Mouse (Mus musculus) kidney, adult 2 months (tissue): Measurements from ENCODE around the gene Sla2.
A peak's percentile ranks its signal among the peaks of the same experiment; 100 is the strongest.

Experiments used
- CTCF ChIP-seq: fragments of 200-500 bp; conservative IDR thresholded peaks from 2 replicates; pipeline ENCODE4 v1.5.1; 2011; ENCODE audit warnings: low read depth, mild to moderate bottlenecking, control low read depth, low read length, moderate library complexity, mixed read lengths; ENCODE audit not compliant: insufficient read depth, insufficient read length
- POLR2A ChIP-seq: fragments of 200-500 bp; IDR thresholded peaks from one replicate; pipeline ENCODE4 v1.6.1; 2011; ENCODE audit warnings: low read depth, low read length, control low read depth

DNA sequence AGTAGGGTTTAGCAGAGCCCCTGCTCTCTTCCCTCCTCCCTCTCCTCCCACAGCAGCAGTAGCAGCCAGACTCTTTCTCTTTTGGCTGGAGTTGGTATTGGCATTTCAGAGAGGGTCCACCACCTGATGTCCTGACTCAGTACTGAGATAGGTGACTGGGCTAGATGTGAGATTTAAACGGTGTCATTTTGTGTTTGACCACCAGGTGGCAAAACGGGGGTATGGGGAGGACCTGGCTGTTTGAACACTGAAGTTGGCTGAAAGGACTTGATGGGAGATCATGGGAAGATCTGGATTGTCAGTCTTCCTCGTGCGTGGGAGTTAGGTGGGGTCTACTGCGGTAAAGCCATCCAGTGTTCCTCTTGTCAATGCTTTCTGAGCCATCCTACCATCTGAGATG, 13.4 kb downstream of the Sla2 start:
- TF ChIP-seq POLR2A = no peak
- TF ChIP-seq CTCF = peak; percentile 72
